Mouse (Mus musculus): ENCODE data around the gene Gm17349. TPM values are rescaled to one million over a fixed set of nuclear protein-coding genes. Genes with fewer than 3 reads are reported as not detected.
A peak's percentile ranks its signal among the peaks of the same experiment; 100 is the strongest.
"Not testable (repeated sequence)": the region's sequence is repeated elsewhere in the genome, so short reads cannot be mapped to it uniquely, and the experiment has no call there.

Gm17349 gene
- polyA plus RNA-seq (2016; fragmentation: Nextera tagmentation; extraction: Ambion mirVana), result not detected in 2 replicates

GRCm38 (mm10) chr15:99705440-99706048 is at the start of gene Gm17349:
Gm17349 (minus strand) TSS chr15:99705490.
- 67% methylated on average over 11 of the region's 11 CpGs for whole genome bisulfite sequencing
- peak within 1 kb of the TSS; percentile 86 for H3K4me3 ChIP-seq (replicated peaks)
- no peaks in the 10 kb centered on the region for H3K27me3 ChIP-seq
- peak within 1 kb of the TSS; percentile 88 for H3K4me2 ChIP-seq
- H3K4me1 ChIP-seq, result peaks cover 24% of the 10 kb centered on the region
- peaks cover 66% of the 10 kb centered on the region for H3K36me3 ChIP-seq (replicated peaks)
- no peaks in the 10 kb centered on the region for H3K9me3 ChIP-seq
- H3K27ac ChIP-seq, result peak within 1 kb of the TSS; percentile 95
- H3K9ac ChIP-seq, result peak within 1 kb of the TSS; percentile 61
- no peak for ATAC-seq (ENCODE audit: low FRiP score)

GRCm38 (mm10) chr15:99754204-99754603 is 48.9 kb upstream of the Gm17349 start:
- Histone ChIP-seq H3K27me3 (no peaks in the 10 kb centered on the region), H3K36me3 (replicated peaks) (peaks cover 7% of the 10 kb centered on the region; the same call in 1 of the 2 replicates), H3K4me1 (no peaks in the 10 kb centered on the region), H3K9me3 (no peaks in the 10 kb centered on the region), H3K4me2 (no peak overlapping the region), H3K27ac (no peak overlapping the region), H3K9ac (no peak overlapping the region), H3K4me3 (replicated peaks) (no peak overlapping the region)
- 87% methylated on average over 3 of the region's 3 CpGs for WGBS
- no peak for ATAC-seq (ENCODE audit: low FRiP score)

- ATAC-seq (ENCODE audit: low FRiP score), result no peak
- Histone ChIP-seq H3K4me3 (replicated peaks) (no peak overlapping the region), H3K4me2 (no peak overlapping the region), H3K27me3 (no peaks in the 10 kb centered on the region), H3K36me3 (replicated peaks) (peaks cover 86% of the 10 kb centered on the region), H3K27ac (no peak overlapping the region), H3K4me1 (no peaks in the 10 kb centered on the region), H3K9me3 (no peaks in the 10 kb centered on the region), H3K9ac (no peak overlapping the region)
- 94% methylated on average over 4 of the region's 4 CpGs for WGBS
Measured at GRCm38 (mm10) chr15:99740229-99740628, 34.9 kb upstream of the Gm17349 start.

- WGBS, result 90% methylated on average over 11 of the region's 11 CpGs
- no peak for ATAC-seq (ENCODE audit: low FRiP score)
- peaks cover 87% of the 10 kb centered on the region for H3K36me3 ChIP-seq (replicated peaks)
Measured at GRCm38 (mm10) chr15:99736675-99737074, 31.4 kb upstream of the Gm17349 start.

GRCm38 (mm10) chr15:99735631-99736030 is 30.3 kb upstream of the Gm17349 start:
- ATAC-seq (ENCODE audit: low FRiP score), result no peak
- H3K4me1 ChIP-seq, result no peaks in the 10 kb centered on the region
- peaks cover 81% of the 10 kb centered on the region for H3K36me3 ChIP-seq (replicated peaks)
- H3K9me3 ChIP-seq, result no peaks in the 10 kb centered on the region
- no peak overlapping the region for H3K9ac ChIP-seq
- H3K4me3 ChIP-seq (replicated peaks), result no peak overlapping the region
- H3K27ac ChIP-seq, result no peak overlapping the region
- WGBS, result 91% methylated on average over 2 of the region's 2 CpGs
- H3K27me3 ChIP-seq, result no peaks in the 10 kb centered on the region
- H3K4me2 ChIP-seq, result no peak overlapping the region

More at GRCm38 (mm10) chr15:99736675-99737074, 31.4 kb upstream of the Gm17349 start:
- H3K4me1 ChIP-seq, result no peaks in the 10 kb centered on the region
- H3K27ac ChIP-seq, result no peak overlapping the region
- H3K27me3 ChIP-seq, result no peaks in the 10 kb centered on the region
- H3K9me3 ChIP-seq, result no peaks in the 10 kb centered on the region
- no peak overlapping the region for H3K4me2 ChIP-seq
- no peak overlapping the region for H3K4me3 ChIP-seq (replicated peaks)
- no peak overlapping the region for H3K9ac ChIP-seq

- 96% methylated on average over 5 of the region's 5 CpGs for WGBS
Measured at GRCm38 (mm10) chr15:99733186-99733585, 27.9 kb upstream of the Gm17349 start.

GRCm38 (mm10) chr15:99731678-99732077 is 26.4 kb upstream of the Gm17349 start:
- H3K9ac ChIP-seq, result no peak overlapping the region
- H3K27ac ChIP-seq, result no peak overlapping the region
- ATAC-seq (ENCODE audit: low FRiP score), result no peak
- peaks cover 68% of the 10 kb centered on the region for H3K36me3 ChIP-seq (replicated peaks)
- H3K4me2 ChIP-seq, result no peak overlapping the region
- no peak overlapping the region for H3K4me3 ChIP-seq (replicated peaks)
- WGBS, result 87% methylated on average over 3 of the region's 3 CpGs
- no peaks in the 10 kb centered on the region for H3K27me3 ChIP-seq
- peaks cover under 1% of the 10 kb centered on the region for H3K4me1 ChIP-seq
- H3K9me3 ChIP-seq, result peaks cover 4% of the 10 kb centered on the region; the same call in 1 of the 2 replicates

More at GRCm38 (mm10) chr15:99733186-99733585, 27.9 kb upstream of the Gm17349 start:
- peaks cover 4% of the 10 kb centered on the region; the same call in 1 of the 2 replicates for H3K9me3 ChIP-seq
- no peak overlapping the region for H3K4me3 ChIP-seq (replicated peaks)
- H3K36me3 ChIP-seq (replicated peaks), result peaks cover 73% of the 10 kb centered on the region
- H3K4me2 ChIP-seq, result no peak overlapping the region
- H3K27ac ChIP-seq, result no peak overlapping the region
- H3K9ac ChIP-seq, result no peak overlapping the region
- H3K4me1 ChIP-seq, result no peaks in the 10 kb centered on the region
- no peaks in the 10 kb centered on the region for H3K27me3 ChIP-seq
- ATAC-seq (ENCODE audit: low FRiP score), result no peak

GRCm38 (mm10) chr15:99731167-99731566 is 25.9 kb upstream of the Gm17349 start:
- H3K9ac ChIP-seq, result no peak overlapping the region
- H3K27ac ChIP-seq, result no peak overlapping the region
- no peak for ATAC-seq (ENCODE audit: low FRiP score)
- H3K9me3 ChIP-seq, result peaks cover 4% of the 10 kb centered on the region; the same call in 1 of the 2 replicates
- H3K27me3 ChIP-seq, result no peaks in the 10 kb centered on the region
- H3K4me3 ChIP-seq (replicated peaks), result no peak overlapping the region
- peaks cover 62% of the 10 kb centered on the region for H3K36me3 ChIP-seq (replicated peaks)
- 96% methylated on average over 2 of the region's 2 CpGs for WGBS
- H3K4me1 ChIP-seq, result peaks cover 6% of the 10 kb centered on the region
- H3K4me2 ChIP-seq, result no peak overlapping the region

- Histone ChIP-seq H3K4me1 (peaks cover 19% of the 10 kb centered on the region), H3K4me2 (no peak overlapping the region), H3K27me3 (no peaks in the 10 kb centered on the region), H3K4me3 (replicated peaks) (no peak overlapping the region), H3K27ac (no peak overlapping the region), H3K9ac (no peak overlapping the region), H3K36me3 (replicated peaks) (peaks cover 43% of the 10 kb centered on the region), H3K9me3 (peaks cover 4% of the 10 kb centered on the region; the same call in 1 of the 2 replicates)
- ATAC-seq (ENCODE audit: low FRiP score), result no peak
- 96% methylated on average over 4 of the region's 4 CpGs for WGBS
Measured at GRCm38 (mm10) chr15:99729056-99729783, 23.9 kb upstream of the Gm17349 start.

- H3K27ac ChIP-seq, result no peak overlapping the region
- peaks cover 4% of the 10 kb centered on the region; the same call in 1 of the 2 replicates for H3K9me3 ChIP-seq
- peaks cover 29% of the 10 kb centered on the region for H3K4me1 ChIP-seq
- H3K9ac ChIP-seq, result no peak overlapping the region
- WGBS, result 96% methylated on average over 5 of the region's 5 CpGs
- H3K4me2 ChIP-seq, result no peak overlapping the region
- no peaks in the 10 kb centered on the region for H3K27me3 ChIP-seq
- no peak overlapping the region for H3K4me3 ChIP-seq (replicated peaks)
- peaks cover 42% of the 10 kb centered on the region for H3K36me3 ChIP-seq (replicated peaks)
- ATAC-seq (ENCODE audit: low FRiP score), result no peak
Measured at GRCm38 (mm10) chr15:99728211-99728610, 22.9 kb upstream of the Gm17349 start.

GRCm38 (mm10) chr15:99727525-99727924 is 22.2 kb upstream of the Gm17349 start:
- Histone ChIP-seq H3K27me3 (no peaks in the 10 kb centered on the region), H3K9ac (no peak overlapping the region), H3K4me2 (no peak overlapping the region), H3K36me3 (replicated peaks) (peaks cover 39% of the 10 kb centered on the region), H3K27ac (no peak overlapping the region), H3K4me1 (peaks cover 33% of the 10 kb centered on the region), H3K9me3 (peaks cover 4% of the 10 kb centered on the region; the same call in 1 of the 2 replicates), H3K4me3 (replicated peaks) (no peak overlapping the region)
- no peak for ATAC-seq (ENCODE audit: low FRiP score)
- WGBS, result 94% methylated on average over 12 of the region's 12 CpGs

- 94% methylated on average over 4 of the region's 5 CpGs for WGBS
- not testable (repeated sequence) for H3K9me3 ChIP-seq; H3K4me3 ChIP-seq (replicated peaks); H3K9ac ChIP-seq; H3K27ac ChIP-seq; H3K27me3 ChIP-seq; ATAC-seq (ENCODE audit: low FRiP score); H3K4me2 ChIP-seq
- Histone ChIP-seq H3K36me3 (replicated peaks) (peaks cover 44% of the 10 kb centered on the region), H3K4me1 (peaks cover 33% of the 10 kb centered on the region)
Measured at GRCm38 (mm10) chr15:99727039-99727438, 21.7 kb upstream of the Gm17349 start.

Data from forebrain, embryonic 12.5 days (tissue).